Mouse (Mus musculus): ENCODE data around the gene Commd3.

DNA sequence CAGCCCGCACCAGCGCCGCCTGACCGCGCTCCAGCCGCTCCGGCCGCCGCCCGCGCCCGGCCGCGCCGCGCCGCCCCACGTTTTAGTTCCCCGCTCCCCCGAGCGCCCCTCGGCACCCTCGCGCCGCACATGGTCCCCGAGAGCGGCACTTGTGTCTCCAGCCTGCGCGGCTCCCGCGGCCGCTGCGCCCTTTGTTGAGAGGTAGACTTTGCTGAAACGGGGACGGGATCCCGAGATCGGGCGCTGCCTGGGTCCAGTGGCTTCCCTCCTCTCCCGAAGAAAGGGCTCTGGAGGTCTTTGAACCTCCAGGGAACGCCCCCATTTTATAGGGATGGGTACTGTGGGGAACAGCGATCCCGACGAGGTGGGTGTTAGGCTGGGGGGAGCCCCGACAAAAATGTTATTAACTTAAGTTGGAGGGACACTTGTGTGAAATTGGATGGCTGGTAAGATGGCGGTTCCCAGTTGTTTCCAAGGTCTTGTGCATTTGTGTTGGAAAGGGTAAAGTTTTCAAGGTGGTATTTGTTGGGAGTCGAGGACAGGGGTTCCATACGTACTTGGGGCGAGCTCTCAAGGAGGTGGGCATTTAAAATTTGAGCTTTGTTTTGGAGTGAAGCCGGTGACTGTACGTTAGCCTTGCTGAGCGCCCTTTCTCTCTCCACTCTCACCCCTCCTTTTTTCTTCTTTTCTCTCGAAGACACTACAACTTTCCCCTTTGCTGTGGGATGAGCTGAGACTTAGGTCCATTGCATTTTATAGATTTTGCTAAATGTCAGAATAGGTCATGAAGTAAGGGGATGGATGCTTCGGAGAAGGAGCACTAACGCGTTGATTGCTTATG, 5.7 kb downstream of the Commd3 start:
- TF ChIP-seq GATA1 (IDR thresholded peaks at IDR 0.05; ENCODE audit: low read length) (no peak), TAL1 (IDR thresholded peaks at IDR 0.05; ENCODE audit: low read length) (no peak)
